Mouse (Mus musculus) embryonic facial prominence, embryonic 14.5 days (tissue): ENCODE measurements around the gene Bsn. TPM values are rescaled to one million over a fixed set of nuclear protein-coding genes. Genes with fewer than 3 reads are reported as not detected.

Source experiments
- ATAC-seq: fragments of 200-750 bp; cut with Nextera tagmentation; 2 replicates; pipeline ENCODE4 v1.8.0; 2017; ENCODE audit warnings: low read depth, moderate number of reproducible peaks, moderate TSS enrichment
- DNase-seq: peaks from one replicate; pipeline ENCODE4 v3.0.0-alpha.2; 2015; ENCODE audit warnings: low spot score
- H3K27ac ChIP-seq: fragments of 300-500 bp; sonication (generic); replicated peaks from 2 replicates; pipeline ENCODE4 v1.5.1; 2014; ENCODE audit warnings: low read depth, mild to moderate bottlenecking, low read length, moderate library complexity
- H3K27me3 ChIP-seq: fragments of 300-500 bp; sonication (generic); replicated peaks from 2 replicates; pipeline ENCODE4 v1.6.1; 2014; ENCODE audit warnings: low read length; ENCODE audit not compliant: control insufficient read depth, insufficient read depth
- H3K36me3 ChIP-seq: fragments of 300-500 bp; sonication (generic); 2 replicates; pipeline ENCODE4 v1.6.1; 2014; ENCODE audit warnings: low read length, mixed read lengths; ENCODE audit not compliant: control insufficient read depth, insufficient read depth
- H3K4me1 ChIP-seq: fragments of 300-500 bp; sonication (generic); 2 replicates; pipeline ENCODE4 v1.6.1; 2014; ENCODE audit warnings: antibody characterized with exemption, low read length; ENCODE audit not compliant: control insufficient read depth, insufficient read depth
- H3K4me2 ChIP-seq: fragments of 300-500 bp; sonication (generic); 2 replicates; pipeline ENCODE4 v1.6.1; 2014; ENCODE audit warnings: low read depth, mild to moderate bottlenecking, low read length, moderate library complexity, mixed read lengths
- H3K4me3 ChIP-seq: fragments of 300-500 bp; sonication (generic); 2 replicates; pipeline ENCODE4 v1.5.1; 2014; ENCODE audit warnings: low read depth, mild to moderate bottlenecking, low read length
- H3K9ac ChIP-seq: fragments of 300-500 bp; sonication (generic); 2 replicates; pipeline ENCODE4 v1.6.1; 2014; ENCODE audit warnings: low read depth, mild to moderate bottlenecking, low read length, moderate library complexity, mixed read lengths
- H3K9me3 ChIP-seq: fragments of 300-500 bp; sonication (generic); 2 replicates; pipeline ENCODE4 v1.6.1; 2016; ENCODE audit warnings: low read length; ENCODE audit not compliant: control insufficient read depth
- WGBS: fragments of 180-500 bp; shearing (Covaris S2); extraction: QIAGEN DNeasy Blood & Tissue Kit; methylation state at CpG from one replicate; pipeline ENCODE4 v1.1.7; 2014; 5-methylcytosine and 5-hydroxymethylcytosine counted together
- polyA plus RNA-seq: library from polyadenylated mRNA; unstranded; fragments of >200 nt; fragmentation: Nextera tagmentation; extraction: Ambion mirVana; gene quantifications from 2 replicates; pipeline ENCODE4 v1.2.1, GENCODE M21; 2014

Bsn gene
- polyA plus RNA-seq, 1 experiment from 2014 or later, result 1.1 TPM

DNA sequence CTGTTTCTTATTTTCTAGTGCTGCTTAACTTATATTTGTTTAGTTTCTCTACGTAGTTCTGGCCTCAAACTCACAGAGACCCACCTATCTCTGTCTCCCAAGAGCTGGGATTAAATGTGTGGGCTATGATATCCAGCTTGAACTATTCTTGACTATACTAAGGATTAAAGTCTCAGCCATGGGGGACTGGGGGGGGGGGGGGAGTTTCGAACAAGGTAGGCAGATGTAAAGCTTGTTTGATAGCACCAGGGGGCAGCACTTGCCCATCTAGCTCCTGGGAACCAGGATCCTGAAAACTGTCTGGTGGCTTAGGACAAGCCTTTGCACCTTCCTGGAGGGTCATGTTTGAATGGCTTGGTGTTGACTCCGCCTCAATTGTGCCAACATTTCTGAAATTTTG lies 94.7 kb downstream of the Bsn start:
- Histone ChIP-seq H3K36me3 (peaks cover 22% of the 10 kb centered on the region), H3K4me1 (no peaks in the 10 kb centered on the region), H3K9ac (peak overlapping the region; percentile 64; the same call in 1 of the 2 replicates), H3K27ac (no peak overlapping the region), H3K9me3 (no peaks in the 10 kb centered on the region), H3K27me3 (no peaks in the 10 kb centered on the region), H3K4me2 (peak overlapping the region; percentile 96), H3K4me3 (peak overlapping the region; percentile 50)
- DNase-seq (peak; percentile 81), ATAC-seq (no peak)
- WGBS, result 9% methylated on average over 3 of the region's 3 CpGs

DNA sequence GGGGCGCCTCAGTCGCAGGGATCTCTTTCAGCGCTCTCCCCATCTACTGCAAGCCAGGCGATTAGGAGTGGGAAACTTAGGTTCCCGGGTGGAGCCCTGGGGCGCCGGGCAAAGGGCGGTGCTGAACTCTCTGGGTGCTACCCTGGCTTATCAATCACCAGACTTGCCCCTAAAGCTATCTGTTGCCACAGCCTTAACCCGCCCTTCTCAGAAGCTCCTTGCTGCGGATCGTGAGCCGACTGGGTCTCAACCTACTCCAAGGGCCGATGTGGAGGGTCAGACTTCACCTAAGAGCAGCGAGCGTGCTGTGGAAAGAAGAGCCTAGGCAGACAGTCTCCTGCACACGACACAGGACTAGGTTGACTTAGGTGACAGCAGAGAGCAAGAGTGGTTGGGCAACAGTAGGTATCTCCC lies 95.2 kb downstream of the Bsn start:
- DNase-seq (no peak), ATAC-seq (no peak; the same call in 1 of the 2 replicates)

DNA sequence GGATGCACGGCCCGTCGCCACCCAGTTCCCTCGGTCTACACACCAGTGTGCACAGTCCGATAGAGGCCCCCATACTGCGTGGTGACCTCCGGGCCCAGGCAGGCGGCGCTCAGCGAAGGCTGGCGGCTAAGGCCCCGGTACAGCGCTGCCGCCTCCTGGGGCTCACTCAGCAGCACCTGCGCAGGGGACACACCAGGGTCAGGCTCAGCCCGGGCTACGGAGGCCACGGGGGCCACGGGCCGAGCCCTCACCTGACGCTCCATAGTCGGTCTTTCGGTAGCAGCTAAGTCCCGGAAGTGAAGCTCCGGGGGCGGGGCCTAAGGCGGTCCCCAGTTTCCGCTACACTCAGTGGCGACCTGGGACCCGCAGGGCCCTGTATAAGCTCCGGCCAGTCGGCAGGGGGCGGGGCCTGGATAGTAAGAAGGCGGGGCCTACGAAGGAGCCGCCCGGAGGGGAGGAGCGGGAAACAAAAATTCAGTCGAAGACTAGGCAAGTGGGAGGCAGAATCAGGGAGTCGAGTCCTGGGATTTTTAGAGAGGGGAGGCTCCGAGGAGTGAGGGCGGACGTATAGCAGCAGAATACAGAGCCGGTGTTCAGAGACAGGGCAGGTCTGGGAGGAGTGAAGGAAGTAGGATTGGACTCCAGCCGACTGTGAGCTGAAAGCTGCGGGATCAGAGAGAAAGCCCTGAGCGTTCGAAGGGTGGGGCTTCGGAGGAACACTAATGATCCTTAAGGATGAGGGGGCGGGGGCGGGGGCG lies 95.8 kb downstream of the Bsn start, which contains the start of gene Apeh:
Gene Apeh, minus strand, starts transcription at position 423 of the 758 bp plus-strand sequence.
- Histone ChIP-seq H3K9ac (peak within 1 kb of the TSS; percentile 64), H3K27ac (peak within 1 kb of the TSS; percentile 59), H3K36me3 (peaks cover 33% of the 10 kb centered on the region), H3K4me3 (peak within 1 kb of the TSS; percentile 50), H3K4me1 (no peaks in the 10 kb centered on the region), H3K4me2 (peak within 1 kb of the TSS; percentile 96), H3K9me3 (no peaks in the 10 kb centered on the region), H3K27me3 (no peaks in the 10 kb centered on the region)
- DNase-seq (peak; percentile 96), ATAC-seq (peak; percentile 96)
- WGBS, result 1% methylated on average over 44 of the region's 52 CpGs

More for the DNA sequence above, 95.2 kb downstream of the Bsn start:
- Histone ChIP-seq H3K36me3 (peaks cover 27% of the 10 kb centered on the region), H3K27ac (peak overlapping the region; percentile 59; the same call in 1 of the 2 replicates), H3K4me2 (peak overlapping the region; percentile 96), H3K4me1 (no peaks in the 10 kb centered on the region), H3K27me3 (no peaks in the 10 kb centered on the region), H3K9me3 (no peaks in the 10 kb centered on the region), H3K4me3 (peak overlapping the region; percentile 50), H3K9ac (peak overlapping the region; percentile 64)
- WGBS, result 2% methylated on average over 12 of the region's 16 CpGs

DNA sequence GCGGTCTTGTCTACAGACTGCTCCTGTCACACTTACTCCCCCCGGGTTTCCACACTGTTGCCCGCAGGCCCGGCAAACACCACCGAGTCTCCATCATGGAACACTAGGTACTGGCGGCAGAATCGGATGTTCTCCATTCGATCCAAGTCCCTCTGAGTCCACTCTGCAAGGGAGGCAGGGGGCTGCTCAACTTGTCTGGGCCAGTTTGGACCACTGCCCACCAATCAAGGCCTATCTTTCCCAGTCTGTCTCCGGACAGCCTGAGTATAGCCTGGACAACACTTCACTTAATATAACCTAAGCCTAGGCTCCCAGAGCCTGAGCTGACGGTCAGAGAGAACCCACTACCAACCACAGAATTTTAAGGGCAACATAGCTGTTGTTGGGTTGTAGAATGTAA lies 96.6 kb downstream of the Bsn start:
- Histone ChIP-seq H3K4me3 (peak overlapping the region; percentile 50), H3K36me3 (peaks cover 41% of the 10 kb centered on the region), H3K9ac (peak overlapping the region; percentile 64), H3K4me2 (peak overlapping the region; percentile 96), H3K9me3 (no peaks in the 10 kb centered on the region), H3K27me3 (no peaks in the 10 kb centered on the region), H3K4me1 (no peaks in the 10 kb centered on the region), H3K27ac (peak overlapping the region; percentile 59; the same call in 1 of the 2 replicates)
- no peak for ATAC-seq
- peak; percentile 7 for DNase-seq
- WGBS, result 66% methylated on average over 10 of the region's 10 CpGs

DNA sequence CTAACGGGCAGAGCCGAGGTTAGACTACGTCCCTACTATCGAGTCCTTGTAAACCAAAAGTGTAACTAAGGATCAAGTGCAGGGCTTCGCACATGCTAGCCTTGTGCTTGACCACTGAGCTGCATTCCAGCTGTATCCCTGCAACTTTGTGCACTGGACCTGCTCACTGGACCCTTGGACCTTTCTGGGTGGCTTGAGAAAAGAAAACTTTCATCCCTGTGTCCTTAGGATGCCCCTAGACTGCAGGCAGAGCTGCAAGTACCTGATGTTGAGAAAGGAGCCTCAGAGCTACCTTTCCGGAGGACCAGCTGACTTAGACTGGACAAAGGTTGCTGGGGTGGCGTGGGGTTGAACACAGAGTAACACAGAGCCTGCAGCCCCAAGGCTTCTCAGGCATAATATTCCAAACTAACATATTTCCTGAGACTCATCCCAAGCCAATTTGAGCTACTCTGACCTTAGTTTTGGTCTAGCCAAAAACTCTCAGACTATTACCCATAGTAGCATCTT lies 99.5 kb downstream of the Bsn start:
- Histone ChIP-seq H3K9me3 (no peaks in the 10 kb centered on the region), H3K9ac (no peak overlapping the region), H3K27ac (no peak overlapping the region), H3K27me3 (no peaks in the 10 kb centered on the region), H3K4me3 (no peak overlapping the region), H3K4me1 (no peaks in the 10 kb centered on the region), H3K36me3 (peaks cover 70% of the 10 kb centered on the region), H3K4me2 (no peak overlapping the region)
- DNase-seq (no peak), ATAC-seq (no peak)
- WGBS, result 92% methylated on average over 7 of the region's 7 CpGs

DNA sequence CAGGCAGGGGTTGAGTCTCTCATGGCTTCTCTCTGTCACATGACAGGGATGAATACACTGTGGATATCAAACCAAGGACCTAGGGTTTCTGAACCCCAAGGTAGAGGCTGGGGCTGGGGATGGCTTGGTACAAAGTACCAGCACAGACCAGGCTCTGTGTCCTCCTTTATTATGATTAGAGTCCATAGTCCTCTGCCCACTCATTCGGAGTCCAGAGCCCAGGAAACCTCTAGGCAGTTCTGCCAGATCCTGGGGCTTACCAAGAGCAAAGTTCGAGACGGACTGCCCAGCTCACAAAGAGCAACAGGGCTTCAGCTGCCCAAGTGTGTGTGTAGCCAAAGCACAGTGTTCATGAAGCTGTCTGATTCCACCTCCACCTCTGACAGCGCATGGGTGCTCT lies 104.9 kb downstream of the Bsn start:
- H3K36me3 ChIP-seq, result peaks cover 58% of the 10 kb centered on the region
- H3K4me2 ChIP-seq, result no peak overlapping the region
- no peaks in the 10 kb centered on the region for H3K4me1 ChIP-seq
- H3K27ac ChIP-seq, result no peak overlapping the region
- peaks cover 30% of the 10 kb centered on the region for H3K27me3 ChIP-seq
- DNase-seq, result no peak
- H3K4me3 ChIP-seq, result no peak overlapping the region
- ATAC-seq, result no peak
- 93% methylated on average over 4 of the region's 4 CpGs for WGBS
- H3K9ac ChIP-seq, result no peak overlapping the region
- no peaks in the 10 kb centered on the region for H3K9me3 ChIP-seq

DNA sequence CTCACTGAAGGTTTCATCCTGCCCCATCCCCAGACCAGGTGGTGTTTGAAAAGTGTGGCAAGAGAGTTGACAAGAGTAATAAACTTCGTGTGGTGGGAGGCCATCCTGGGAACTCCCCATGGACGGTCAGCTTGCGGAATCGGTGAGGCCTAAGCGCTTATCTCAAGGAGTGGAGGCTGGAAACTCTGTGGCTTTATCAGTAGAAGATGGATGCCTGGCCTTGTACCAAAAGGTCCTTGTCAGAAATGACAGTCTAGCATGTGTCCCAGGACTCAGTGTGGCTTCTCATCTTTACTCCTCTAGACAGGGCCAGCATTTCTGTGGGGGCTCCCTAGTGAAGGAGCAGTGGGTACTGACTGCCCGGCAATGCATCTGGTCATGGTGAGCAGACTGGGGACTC lies 106.6 kb downstream of the Bsn start:
- WGBS, result 80% methylated on average over 6 of the region's 6 CpGs
- no peak overlapping the region for H3K4me2 ChIP-seq
- peaks cover 41% of the 10 kb centered on the region for H3K36me3 ChIP-seq
- H3K4me1 ChIP-seq, result peaks cover 1% of the 10 kb centered on the region
- no peak overlapping the region for H3K27ac ChIP-seq
- no peak overlapping the region for H3K4me3 ChIP-seq
- ATAC-seq (no peak), DNase-seq (no peak)
- H3K9me3 ChIP-seq, result no peaks in the 10 kb centered on the region
- peaks cover 30% of the 10 kb centered on the region for H3K27me3 ChIP-seq
- no peak overlapping the region for H3K9ac ChIP-seq

DNA sequence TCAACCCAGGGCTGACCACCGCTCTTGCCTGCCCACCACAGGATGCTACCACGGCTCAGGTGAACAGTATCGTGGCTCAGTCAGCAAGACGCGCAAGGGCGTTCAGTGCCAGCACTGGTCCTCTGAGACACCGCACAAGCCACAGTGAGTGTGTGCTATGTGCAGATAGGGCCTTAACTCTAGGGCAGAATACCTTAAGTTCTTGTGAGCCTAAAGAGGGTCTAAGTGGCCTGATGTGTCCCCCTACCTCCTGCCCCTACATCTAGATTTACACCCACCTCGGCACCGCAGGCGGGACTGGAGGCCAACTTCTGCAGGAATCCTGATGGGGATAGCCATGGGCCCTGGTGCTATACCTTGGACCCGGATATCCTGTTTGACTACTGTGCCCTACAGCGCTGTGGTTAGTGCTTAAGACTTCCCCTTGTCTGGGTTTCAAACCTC lies 107.2 kb downstream of the Bsn start, which contains the start of gene Rnf123:
Gene Rnf123, minus strand, starts transcription at position 359 of the 444 bp plus-strand sequence.
- Histone ChIP-seq H3K4me3 (peak within 1 kb of the TSS; percentile 20), H3K4me1 (peaks cover 5% of the 10 kb centered on the region), H3K9ac (no peak within 1 kb of the TSS), H3K9me3 (no peaks in the 10 kb centered on the region), H3K27ac (no peak within 1 kb of the TSS), H3K27me3 (peaks cover 30% of the 10 kb centered on the region), H3K4me2 (peak within 1 kb of the TSS; percentile 41), H3K36me3 (peaks cover 35% of the 10 kb centered on the region)
- DNase-seq, result no peak
- 27% methylated on average over 12 of the region's 12 CpGs for WGBS
- ATAC-seq, result no peak
